Mouse (Mus musculus) G1E (cell line): ENCODE data around the gene Aqp8. TPM values are rescaled to one million over a fixed set of nuclear protein-coding genes. Genes with fewer than 3 reads are reported as not detected.

Experiments used
- ATAC-seq: 2 replicates; pipeline ENCODE4 v1.8.0; 2016; ENCODE audit warnings: mild to moderate bottlenecking; ENCODE audit not compliant: insufficient number of reproducible peaks, poor library complexity, low FRiP score, severe bottlenecking; ENCODE audit errors: extremely low read depth
- DNase-seq: peaks from one replicate; pipeline ENCODE4 v3.0.0; 2012; ENCODE audit warnings: low spot score
- H3K27me3 ChIP-seq: 2 replicates; pipeline ENCODE4 v1.6.1; 2012; ENCODE audit warnings: mild to moderate bottlenecking, low read length, inconsistent platforms; ENCODE audit not compliant: insufficient read depth
- H3K36me3 ChIP-seq: replicated peaks from 2 replicates; pipeline ENCODE3; 2012; ENCODE audit warnings: mild to moderate bottlenecking, inconsistent platforms
- H3K4me1 ChIP-seq: 2 replicates; pipeline ENCODE4 v1.6.1; 2012; ENCODE audit warnings: low read depth, low read length, inconsistent platforms, mixed read lengths; ENCODE audit not compliant: insufficient read depth
- H3K4me3 ChIP-seq: 2 replicates; pipeline ENCODE4 v1.5.1; 2012; ENCODE audit warnings: low read depth, mild to moderate bottlenecking, inconsistent platforms, low read length, moderate library complexity, mixed read lengths
- H3K9me3 ChIP-seq: replicated peaks from 2 replicates; pipeline ENCODE4 v1.6.1; 2012; ENCODE audit warnings: inconsistent platforms
- CTCF ChIP-seq: IDR thresholded peaks from 2 replicates; pipeline ENCODE4 v1.5.1; 2012; ENCODE audit warnings: low read depth, low read length, inconsistent platforms, mixed read lengths
- GATA1 ChIP-seq: IDR thresholded peaks from 2 replicates; pipeline ENCODE4 v1.6.1; 2012; ENCODE audit warnings: borderline replicate concordance, low read length, inconsistent platforms, mixed read lengths
- GATA2 ChIP-seq: IDR thresholded peaks from 2 replicates; pipeline ENCODE4 v1.6.1; 2012; ENCODE audit warnings: low read depth, low read length, inconsistent platforms, borderline replicate concordance
- POLR2AphosphoS5 ChIP-seq: IDR thresholded peaks from 2 replicates; pipeline ENCODE4 v1.6.1; 2012; ENCODE audit warnings: low read depth, low read length, inconsistent platforms; ENCODE audit not compliant: insufficient replicate concordance
- TAL1 ChIP-seq: conservative IDR thresholded peaks from 2 replicates; pipeline ENCODE4 v1.6.1; 2012; ENCODE audit warnings: low read depth, low read length, inconsistent platforms, mixed read lengths
- polyA plus RNA-seq: library from polyadenylated mRNA; stranded (reverse); fragments of >175 nt; gene quantifications from 2 replicates; pipeline ENCODE4 v1.2.3, GENCODE M21; 2012
- total RNA-seq, 2 experiments: library from RNA; stranded (forward) in 1 of 2; stranded (reverse) in 1 of 2; fragments of 200-1000 nt in 1 of 2; fragments of >200 nt in 1 of 2; fragmentation: Nextera tagmentation in 1 of 2; gene quantifications; 2 replicates each; pipeline ENCODE4 v1.2.3; 2014 to 2017

The Aqp8 gene
- total and polyA plus RNA-seq, 3 experiments = 0.46 to 2.8 TPM; not detected in 1

- Histone ChIP-seq H3K4me1 (peaks cover 3% of the 10 kb centered on the region; the same call in 1 of the 2 replicates), H3K36me3 (peaks cover 56% of the 10 kb centered on the region), H3K4me3 (no peak overlapping the region), H3K9me3 (no peaks in the 10 kb centered on the region), H3K27me3 (no peaks in the 10 kb centered on the region)
- ATAC-seq = no peak
- DNase-seq = no peak
- TF ChIP-seq GATA2 (no peak), TAL1 (no peak), POLR2AphosphoS5 (no peak), CTCF (no peak), GATA1 (no peak)
Observed at GRCm38 (mm10) chr7:123429624-123430410, 32.3 kb upstream of the Aqp8 start.

DNA sequence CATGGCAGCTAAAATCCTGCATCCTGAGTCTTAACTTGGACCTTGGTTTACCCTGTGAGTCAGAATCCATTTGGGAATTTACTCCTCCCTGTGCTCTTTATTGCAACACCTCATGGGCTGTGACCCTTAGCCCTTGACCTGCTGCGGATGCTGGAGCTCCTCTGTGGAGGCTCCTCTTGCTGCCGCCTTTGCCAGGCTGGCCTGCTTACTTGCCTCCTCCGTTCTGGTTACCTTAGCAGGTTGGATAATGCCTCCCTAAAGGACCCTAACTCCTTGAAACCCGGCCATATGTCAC, 31.7 kb upstream of the Aqp8 start:
- TF ChIP-seq CTCF = no peak
- ATAC-seq (no peak), DNase-seq (no peak)
- no peaks in the 10 kb centered on the region for H3K27me3 ChIP-seq
- H3K4me1 ChIP-seq = peaks cover 3% of the 10 kb centered on the region; the same call in 1 of the 2 replicates
- no peaks in the 10 kb centered on the region for H3K9me3 ChIP-seq
- H3K36me3 ChIP-seq = peaks cover 51% of the 10 kb centered on the region
- H3K4me3 ChIP-seq = no peak overlapping the region

DNA sequence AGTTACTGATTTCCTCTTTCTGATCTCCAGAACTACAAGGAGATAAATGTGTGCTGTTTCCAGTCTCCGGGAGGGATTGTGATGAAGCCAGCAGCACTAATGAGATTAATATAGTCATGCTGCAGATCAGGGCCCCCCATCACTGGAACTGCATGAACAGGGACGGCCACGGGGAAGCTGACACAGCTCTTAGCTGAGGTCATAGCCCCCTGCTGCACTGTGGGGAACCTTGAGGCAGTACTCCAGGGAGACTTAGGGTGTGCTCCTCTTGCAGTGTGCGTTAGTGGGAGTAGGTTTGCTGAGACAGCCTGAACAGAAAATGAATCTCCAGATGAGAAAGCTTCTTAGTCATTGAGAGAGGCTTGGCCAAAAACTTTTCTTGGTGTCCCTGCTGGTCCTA, 30.9 kb upstream of the Aqp8 start:
- TF ChIP-seq POLR2AphosphoS5 = no peak
- Histone ChIP-seq H3K4me1 (peaks cover 3% of the 10 kb centered on the region; the same call in 1 of the 2 replicates), H3K4me3 (no peak overlapping the region), H3K36me3 (peaks cover 44% of the 10 kb centered on the region), H3K9me3 (no peaks in the 10 kb centered on the region), H3K27me3 (no peaks in the 10 kb centered on the region)
- DNase-seq = no peak
- no peak for ATAC-seq

GRCm38 (mm10) chr7:123442079-123442478, 20.0 kb upstream of the Aqp8 start:
- Histone ChIP-seq H3K27me3 (peaks cover 18% of the 10 kb centered on the region), H3K4me3 (no peak overlapping the region), H3K36me3 (no peaks in the 10 kb centered on the region), H3K4me1 (no peaks in the 10 kb centered on the region), H3K9me3 (no peaks in the 10 kb centered on the region)
- TF ChIP-seq GATA1 (no peak), GATA2 (no peak), CTCF (no peak), TAL1 (no peak), POLR2AphosphoS5 (no peak)
- DNase-seq (no peak), ATAC-seq (no peak)

DNA sequence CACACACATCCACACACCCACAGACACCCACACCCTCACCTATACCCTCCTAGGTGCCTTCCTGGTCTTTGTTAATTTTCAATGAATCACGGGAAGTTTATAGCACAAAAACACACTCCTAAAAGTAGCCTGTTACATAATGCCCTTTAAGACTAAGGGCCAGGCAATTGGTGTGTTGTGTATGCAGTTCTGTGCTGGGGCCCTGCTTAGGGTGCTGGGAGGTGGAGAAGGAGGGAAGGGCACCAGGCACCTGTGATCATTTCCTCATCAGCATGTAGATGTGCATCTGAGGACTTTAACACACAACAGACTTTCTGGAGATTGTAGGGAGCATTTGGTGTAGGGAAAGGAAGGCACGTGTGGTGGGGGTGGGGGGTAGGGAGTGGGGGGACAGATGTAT, 13.3 kb upstream of the Aqp8 start:
- TF ChIP-seq TAL1 (no peak), GATA1 (no peak), GATA2 (no peak), CTCF (no peak), POLR2AphosphoS5 (no peak)
- H3K4me3 ChIP-seq = no peak overlapping the region
- no peaks in the 10 kb centered on the region for H3K36me3 ChIP-seq
- H3K4me1 ChIP-seq = peaks cover 4% of the 10 kb centered on the region; the same call in 1 of the 2 replicates
- H3K27me3 ChIP-seq = peaks cover 16% of the 10 kb centered on the region
- H3K9me3 ChIP-seq = no peaks in the 10 kb centered on the region
- DNase-seq (no peak), ATAC-seq (no peak)

GRCm38 (mm10) chr7:123449676-123450075, 12.4 kb upstream of the Aqp8 start:
- Histone ChIP-seq H3K36me3 (no peaks in the 10 kb centered on the region), H3K9me3 (no peaks in the 10 kb centered on the region), H3K4me1 (peaks cover 4% of the 10 kb centered on the region; the same call in 1 of the 2 replicates), H3K27me3 (peaks cover 18% of the 10 kb centered on the region), H3K4me3 (no peak overlapping the region)
- ATAC-seq (no peak), DNase-seq (no peak)
- TF ChIP-seq GATA1 (no peak), TAL1 (no peak)

DNA sequence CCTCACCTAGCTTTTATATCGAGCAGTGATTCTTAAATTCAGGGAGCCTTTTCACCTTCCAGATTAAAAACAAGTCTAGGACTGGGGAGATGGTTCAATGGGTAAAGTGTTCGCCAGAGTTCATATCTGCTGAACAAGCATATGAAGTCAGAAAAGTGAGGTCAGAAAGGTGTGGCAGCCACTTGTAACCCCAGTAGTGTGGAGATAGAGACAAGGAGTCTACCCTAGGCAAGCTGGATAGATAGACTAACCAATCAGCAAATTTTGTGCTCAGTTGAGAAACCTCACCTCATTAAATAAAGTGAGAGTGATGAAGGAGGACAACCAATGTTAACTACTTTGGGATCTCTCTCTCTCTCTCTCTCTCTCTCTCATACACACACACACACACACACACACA, 11.6 kb upstream of the Aqp8 start:
- Histone ChIP-seq H3K36me3 (no peaks in the 10 kb centered on the region), H3K4me3 (no peak overlapping the region), H3K9me3 (no peaks in the 10 kb centered on the region), H3K27me3 (peaks cover 15% of the 10 kb centered on the region), H3K4me1 (peaks cover 4% of the 10 kb centered on the region; the same call in 1 of the 2 replicates)
- no peak for DNase-seq
- no peak for ATAC-seq
- TF ChIP-seq CTCF = no peak
- no peak for TF ChIP-seq GATA1
- TF ChIP-seq POLR2AphosphoS5 = no peak
- no peak for TF ChIP-seq GATA2
- TF ChIP-seq TAL1 = no peak
